Mouse (Mus musculus): ENCODE measurements around the gene Grin2a.

DNA sequence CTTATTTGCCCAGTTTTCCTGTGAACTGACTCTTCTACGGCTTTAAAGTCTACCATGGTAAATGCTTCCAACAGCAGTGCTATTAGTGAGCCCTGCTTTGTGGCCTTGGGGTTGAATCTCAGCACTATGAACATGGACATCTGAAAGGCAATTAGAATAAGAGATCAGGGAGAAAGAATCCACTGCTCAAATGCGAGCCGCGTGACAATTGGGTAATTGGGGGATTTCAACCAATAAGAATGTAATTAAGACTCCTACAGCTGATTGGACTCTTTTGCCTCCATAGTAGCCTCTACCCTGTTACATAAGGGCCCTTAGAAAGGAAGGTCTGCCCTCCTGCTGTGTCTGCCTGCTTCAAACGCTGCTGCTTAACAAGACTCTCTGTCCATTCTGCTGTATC, 315.4 kb downstream of the Grin2a start:
- TF ChIP-seq CTCF (IDR thresholded peaks at IDR 0.05; ENCODE audit: low read depth) (no peak), EP300 (IDR thresholded peaks at IDR 0.05; ENCODE audit: low read depth) (no peak)

Measured in liver, embryonic 14.5 days (tissue).